Mouse (Mus musculus): ENCODE measurements around the gene Dhx58.

- no peak for TF ChIP-seq POLR2A (IDR thresholded peaks at IDR 0.05; ENCODE audit: control insufficient read depth, extremely low read depth, insufficient read depth, low read length, poor library complexity)
- TF ChIP-seq CTCF (IDR thresholded peaks at IDR 0.05; ENCODE audit: borderline replicate concordance, control insufficient read depth, extremely low read depth, insufficient read depth, low read length, poor library complexity) = no peak
These were observed 17.2 kb upstream of the Dhx58 start for GRCm38 (mm10) chr11:100721254-100721653.
